Mouse (Mus musculus) monocyte, adult 5-6 weeks (primary cell): Measurements from ENCODE around the gene Bri3bp. TPM values are rescaled to one million over a fixed set of nuclear protein-coding genes. Genes with fewer than 3 reads are reported as not detected.

Experiments
- ATAC-seq: fragments of 153-309, 156-312 bp; replicated peaks from 2 replicates; pipeline ENCODE4 v1.8.0; 2017; ENCODE audit warnings: mild to moderate bottlenecking; ENCODE audit not compliant: low TSS enrichment, insufficient number of reproducible peaks, severe bottlenecking, poor library complexity, low FRiP score
- total RNA-seq: library from RNA; stranded (forward); fragments of 200-1000, 200-491, 200-594 nt; gene quantifications from 3 replicates; pipeline ENCODE4 v1.2.3, GENCODE M21; 2017

The Bri3bp gene
- total RNA-seq, 1 experiment from 2014 or later, result 23.6 TPM

- no peak for ATAC-seq
Measured at GRCm38 (mm10) chr5:125501505-125501904, 60.1 kb downstream of the Bri3bp start.

DNA sequence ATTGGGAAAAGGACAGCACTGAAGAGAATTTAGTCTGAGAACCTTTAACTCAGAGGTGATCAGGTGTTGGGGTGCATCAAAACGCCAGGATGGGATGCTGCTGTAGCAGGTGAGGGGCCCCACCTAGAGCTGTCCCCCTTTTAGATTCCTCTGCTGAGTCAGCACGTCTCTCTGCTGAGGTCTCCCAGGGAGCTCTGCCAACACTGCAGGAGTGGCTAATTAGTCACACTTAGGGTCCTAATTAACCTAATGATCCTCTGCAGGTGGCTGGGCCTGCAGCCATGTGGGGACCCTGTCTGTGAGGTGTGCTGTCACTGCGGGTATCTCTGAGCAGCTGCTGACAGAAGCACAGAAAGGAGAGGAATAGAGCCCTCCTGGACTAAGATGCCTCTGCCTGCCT lies 60.8 kb downstream of the Bri3bp start:
- no peak for ATAC-seq

- ATAC-seq, result no peak
Measured at GRCm38 (mm10) chr5:125503628-125504027, 62.3 kb downstream of the Bri3bp start.

GRCm38 (mm10) chr5:125504692-125505091 lies 63.3 kb downstream of the Bri3bp start:
- no peak for ATAC-seq

GRCm38 (mm10) chr5:125505968-125506367 lies 64.6 kb downstream of the Bri3bp start:
- no peak for ATAC-seq

- ATAC-seq, result no peak
Measured at GRCm38 (mm10) chr5:125507582-125507981, 66.2 kb downstream of the Bri3bp start.

DNA sequence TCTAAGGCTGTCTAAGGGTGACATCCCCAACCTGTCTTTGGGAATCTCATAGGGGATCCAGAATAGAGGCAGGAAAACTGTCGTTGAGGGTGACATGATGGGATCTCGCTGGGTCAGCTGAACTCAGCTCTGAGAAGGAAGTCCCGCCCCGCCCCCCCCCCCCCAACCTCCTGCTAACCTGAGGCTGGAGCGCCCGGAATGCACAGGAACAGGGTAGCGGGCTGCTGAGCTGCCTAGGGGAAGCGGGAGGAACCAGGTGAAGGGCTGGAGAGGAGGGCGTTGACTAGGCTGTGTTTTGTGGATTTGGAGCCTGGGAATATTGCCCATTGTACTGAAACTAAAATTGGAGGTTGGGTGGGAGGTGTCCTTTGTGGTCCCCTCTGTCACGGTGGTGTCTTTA lies 66.6 kb downstream of the Bri3bp start:
- ATAC-seq, result no peak

DNA sequence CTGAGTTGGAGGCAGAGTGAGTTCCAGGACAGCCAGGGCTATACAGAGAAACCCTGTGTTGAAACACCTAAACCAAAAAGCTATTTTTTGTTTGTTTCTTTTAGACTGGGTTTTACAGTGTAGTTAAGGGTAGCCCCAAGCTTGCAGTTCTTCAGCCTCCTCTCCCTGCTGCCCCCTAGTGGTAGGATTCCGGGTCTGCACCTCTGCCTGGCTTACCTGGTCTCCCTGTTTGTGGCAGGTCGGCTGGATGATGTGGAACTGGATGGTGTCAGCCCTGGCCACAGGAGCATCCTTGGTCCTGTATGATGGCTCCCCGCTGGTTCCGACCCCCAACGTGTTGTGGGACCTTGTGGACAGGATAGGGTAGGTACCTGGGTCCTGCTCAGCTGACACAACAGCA lies 68.2 kb downstream of the Bri3bp start:
- ATAC-seq, result peak; percentile 59

Other genes with a start within 250 kb of the Bri3bp start
- 67.9 to 84.6 TPM (median 77.1 TPM) in 3 replicates for gene Scarb1, start 100.5 kb upstream of the Bri3bp start, total RNA-seq
- 2.9 TPM in 1 of 3 replicates, not detected in the others for gene Gm10382, start 52.2 kb upstream of the Bri3bp start, total RNA-seq
- 791 to 1,058 TPM (median 1,006 TPM) in 3 replicates for gene Ubc, start 51.4 kb upstream of the Bri3bp start, total RNA-seq
- gene Dhx37, start 7.4 kb upstream of the Bri3bp start, total RNA-seq, result 4.7 to 22.7 TPM (median 19.3 TPM) in 3 replicates
- gene Aacs, start 34.2 kb downstream of the Bri3bp start, total RNA-seq, result 9.0 to 122 TPM (median 12.6 TPM) in 3 replicates
- 0.38 TPM in 1 of 3 replicates, not detected in the others for gene Tmem132b, start 90.2 kb downstream of the Bri3bp start, total RNA-seq